Mouse (Mus musculus) brain, embryonic 14.5 days (tissue): ENCODE results near the gene Tiam2.

ENCODE experiments used
- CTCF ChIP-seq: fragments of 200-500 bp; IDR thresholded peaks from 2 replicates; pipeline ENCODE4 v1.5.1; 2012; ENCODE audit warnings: inconsistent platforms, mild to moderate bottlenecking, moderate library complexity, borderline replicate concordance; ENCODE audit not compliant: insufficient read depth, insufficient read length; ENCODE audit errors: extremely low read depth
- POLR2A ChIP-seq: fragments of 200-500 bp; IDR thresholded peaks from 2 replicates; pipeline ENCODE4 v1.6.1; 2012; ENCODE audit warnings: mild to moderate bottlenecking, inconsistent platforms, borderline replicate concordance; ENCODE audit not compliant: poor library complexity, insufficient read depth, insufficient read length, severe bottlenecking; ENCODE audit errors: extremely low read depth

GRCm38 (mm10) chr17:3336887-3337524 is 10.6 kb downstream of the Tiam2 start:
- TF ChIP-seq POLR2A (no peak), CTCF (no peak)
